Mouse (Mus musculus) ES-Bruce4 (cell line): ENCODE measurements around the gene N4bp2l2.

Source experiments
- CTCF ChIP-seq: IDR thresholded peaks from one replicate; pipeline ENCODE4 v1.8.1; 2011; ENCODE audit warnings: low read depth, low read length
- EP300 ChIP-seq: IDR thresholded peaks from 2 replicates; pipeline ENCODE4 v1.6.1; 2011; ENCODE audit warnings: low read depth, low read length; ENCODE audit not compliant: insufficient read depth
- POLR2A ChIP-seq: IDR thresholded peaks from one replicate; pipeline ENCODE4 v1.8.1; 2011; ENCODE audit warnings: low read length; ENCODE audit not compliant: insufficient read depth

- no peak for TF ChIP-seq POLR2A
- TF ChIP-seq CTCF: no peak
- no peak for TF ChIP-seq EP300
These were observed 66.4 kb downstream of the N4bp2l2 start for GRCm38 (mm10) chr5:150599301-150600294.
